Mouse (Mus musculus): ENCODE data around the gene Gm2956.
"Not testable (repeated sequence)": the region's sequence is repeated elsewhere in the genome, so short reads cannot be mapped to it uniquely, and the experiment has no call there.

Gene Gm2956

DNA sequence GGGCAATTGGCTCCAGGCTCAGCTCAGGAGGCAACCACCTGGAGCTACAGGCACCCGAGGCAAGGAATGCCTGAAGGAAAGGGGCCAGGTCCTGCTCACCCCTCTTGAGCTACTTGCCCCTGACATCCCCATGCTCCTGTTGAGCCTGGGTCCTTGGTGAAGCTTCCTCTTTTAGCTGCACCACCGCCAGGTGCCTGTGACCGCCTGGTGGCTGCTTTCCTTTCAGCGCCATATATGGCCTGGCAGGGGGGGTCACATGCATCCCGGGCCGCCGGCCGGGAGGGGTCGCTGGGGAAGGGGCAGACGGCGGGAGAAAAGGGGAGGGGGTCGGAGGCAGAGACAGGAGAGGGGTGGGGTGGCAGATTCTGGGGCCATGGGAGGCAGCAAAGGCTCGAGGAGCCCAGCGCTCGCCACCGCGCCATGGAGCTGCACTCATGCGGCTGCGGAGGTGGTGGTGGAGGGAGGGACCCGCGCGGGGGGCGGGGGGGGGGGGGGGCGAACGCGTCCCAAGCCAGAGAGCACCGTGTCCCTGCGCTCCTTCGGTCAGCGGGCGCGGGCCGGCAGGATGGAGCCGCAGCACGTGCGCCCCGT, at the start of gene Gm2956:
Gene Gm2956, plus strand, starts transcription at position 541 of the 591 bp plus-strand sequence.
- DNase-seq (ENCODE audit: low read depth, low spot score): not testable (repeated sequence)

DNA sequence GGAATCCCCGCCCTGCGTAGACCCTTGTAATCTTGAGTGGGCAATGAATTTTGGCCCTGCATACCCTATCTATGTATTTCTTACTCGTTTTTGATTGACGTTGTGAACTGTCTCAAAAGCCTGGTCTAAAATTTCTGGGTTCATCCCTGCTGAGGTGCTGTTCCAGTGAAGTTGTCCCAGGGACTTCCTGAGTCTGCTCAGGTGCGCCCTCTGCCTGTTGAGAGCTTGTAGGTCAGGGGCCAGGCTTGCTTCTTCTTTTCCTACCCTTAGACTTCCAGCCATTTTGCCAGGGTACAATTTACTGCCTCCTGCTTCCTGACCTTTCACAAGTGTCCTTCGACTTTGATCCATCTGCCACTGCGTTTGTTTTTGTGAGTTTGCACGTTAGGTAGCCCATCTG, 979 bp downstream of the Gm2956 start:
- peak; percentile 52 for DNase-seq (ENCODE audit: low read depth, low spot score)

- DNase-seq (ENCODE audit: low read depth, low spot score): not testable (repeated sequence)
Measured at GRCm38 (mm10) chr14:3394793-3395192, 62.4 kb downstream of the Gm2956 start, which contains the start of gene Gm10413. Gene Gm10413 (plus strand): TSS chr14:3395093.

Data from ZHBTc4 (cell line).